Mouse (Mus musculus) lung, adult 2 months (tissue): ENCODE results near the gene Soga1.

Experiments
- CTCF ChIP-seq: fragments of 200-500 bp; IDR thresholded peaks from 2 replicates; pipeline ENCODE4 v1.5.1; 2011; ENCODE audit warnings: mild to moderate bottlenecking, low read length, control low read depth; ENCODE audit not compliant: insufficient read depth
- POLR2A ChIP-seq: fragments of 200-500 bp; IDR thresholded peaks from 2 replicates; pipeline ENCODE4 v1.6.1; 2011; ENCODE audit warnings: low read depth, mild to moderate bottlenecking, control low read depth, low read length, borderline replicate concordance; ENCODE audit errors: extremely low read depth

GRCm38 (mm10) chr2:157054816-157055215 is 24.2 kb downstream of the Soga1 start:
- TF ChIP-seq CTCF (no peak), POLR2A (no peak)
